Mouse (Mus musculus) kidney, postnatal 0 days (tissue): ENCODE data around the gene Tppp2. TPM values are rescaled to one million over a fixed set of nuclear protein-coding genes. Genes with fewer than 3 reads are reported as not detected.

Experiments used
- ATAC-seq: fragments of 200-750 bp; cut with Nextera tagmentation; replicated peaks from 2 replicates; pipeline ENCODE4 v1.8.0; 2017; ENCODE audit warnings: low read depth, moderate number of reproducible peaks, moderate TSS enrichment, moderate library complexity; ENCODE audit not compliant: low FRiP score
- DNase-seq: peaks from one replicate; pipeline ENCODE4 v3.0.0-alpha.2; 2016; ENCODE audit warnings: low spot score
- H3K27ac ChIP-seq: fragments of 300-500 bp; sonication (generic); 2 replicates; pipeline ENCODE4 v1.5.1; 2014; ENCODE audit warnings: mild to moderate bottlenecking
- H3K27me3 ChIP-seq: fragments of 300-500 bp; sonication (generic); 2 replicates; pipeline ENCODE4 v1.6.1; 2014; ENCODE audit warnings: low read length, mixed read lengths; ENCODE audit not compliant: insufficient read depth
- H3K36me3 ChIP-seq: fragments of 300-500 bp; sonication (generic); 2 replicates; pipeline ENCODE4 v1.6.1; 2014; ENCODE audit warnings: low read length, mixed read lengths; ENCODE audit not compliant: insufficient read depth
- H3K4me1 ChIP-seq: fragments of 300-500 bp; sonication (generic); replicated peaks from 2 replicates; pipeline ENCODE4 v1.6.1; 2014; ENCODE audit warnings: antibody characterized with exemption, low read length, mixed read lengths; ENCODE audit not compliant: insufficient read depth
- H3K4me2 ChIP-seq: fragments of 300-500 bp; sonication (generic); 2 replicates; pipeline ENCODE4 v1.6.1; 2014; ENCODE audit warnings: mild to moderate bottlenecking, low read length, moderate library complexity, mixed read lengths
- H3K4me3 ChIP-seq: fragments of 300-500 bp; sonication (generic); replicated peaks from 2 replicates; pipeline ENCODE4 v1.5.1; 2014; ENCODE audit warnings: low read depth, low read length
- H3K9ac ChIP-seq: fragments of 300-500 bp; sonication (generic); 2 replicates; pipeline ENCODE4 v1.6.1; 2014; ENCODE audit warnings: low read depth, low read length
- H3K9me3 ChIP-seq: fragments of 300-500 bp; sonication (generic); replicated peaks from 2 replicates; pipeline ENCODE4 v1.6.1; 2016; ENCODE audit warnings: low read length, inconsistent platforms, mixed read lengths
- CTCF ChIP-seq: IDR thresholded peaks from 2 replicates; pipeline ENCODE4 v1.5.1; 2016; ENCODE audit warnings: antibody characterized with exemption, low read depth, mild to moderate bottlenecking, moderate library complexity
- WGBS: fragments of 180-500 bp; shearing (Covaris S2); extraction: QIAGEN DNeasy Blood & Tissue Kit; methylation state at CpG from one replicate; pipeline ENCODE4 v1.1.7; 2014; 5-methylcytosine and 5-hydroxymethylcytosine counted together
- polyA plus RNA-seq: library from polyadenylated mRNA; unstranded; fragments of >200 nt; fragmentation: Nextera tagmentation; extraction: Ambion mirVana; gene quantifications from 2 replicates; pipeline ENCODE4 v1.2.1, GENCODE M21; 2015

Tppp2 gene
- polyA plus RNA-seq, 1 experiment from 2014 or later, result not detected

GRCm38 (mm10) chr14:51939005-51939404, 20.8 kb downstream of the Tppp2 start:
- H3K27me3 ChIP-seq, result no peaks in the 10 kb centered on the region
- no peak overlapping the region for H3K4me2 ChIP-seq
- H3K9ac ChIP-seq, result no peak overlapping the region
- DNase-seq (no peak), ATAC-seq (no peak)
- TF ChIP-seq CTCF, result no peak
- H3K27ac ChIP-seq, result no peak overlapping the region
- H3K9me3 ChIP-seq, result no peaks in the 10 kb centered on the region
- no peaks in the 10 kb centered on the region for H3K36me3 ChIP-seq
- WGBS, result 86% methylated on average over 9 of the region's 9 CpGs
- no peak overlapping the region for H3K4me3 ChIP-seq
- H3K4me1 ChIP-seq, result no peaks in the 10 kb centered on the region

GRCm38 (mm10) chr14:51940944-51941560, 22.8 kb downstream of the Tppp2 start:
- Histone ChIP-seq H3K9ac (no peak overlapping the region), H3K4me3 (no peak overlapping the region), H3K27me3 (no peaks in the 10 kb centered on the region), H3K27ac (no peak overlapping the region; the same call in 1 of the 2 replicates), H3K4me2 (no peak overlapping the region), H3K9me3 (no peaks in the 10 kb centered on the region), H3K36me3 (no peaks in the 10 kb centered on the region), H3K4me1 (no peaks in the 10 kb centered on the region)
- DNase-seq (peak; percentile 74), ATAC-seq (no peak; the same call in 1 of the 2 replicates)
- no peak for TF ChIP-seq CTCF
- 22% methylated on average over 8 of the region's 8 CpGs for WGBS

GRCm38 (mm10) chr14:51941577-51941976, 23.4 kb downstream of the Tppp2 start:
- no peaks in the 10 kb centered on the region for H3K36me3 ChIP-seq
- H3K27ac ChIP-seq, result no peak overlapping the region
- ATAC-seq (no peak), DNase-seq (no peak)
- no peaks in the 10 kb centered on the region for H3K27me3 ChIP-seq
- no peak for TF ChIP-seq CTCF
- H3K9ac ChIP-seq, result no peak overlapping the region
- H3K4me2 ChIP-seq, result no peak overlapping the region
- no peaks in the 10 kb centered on the region for H3K9me3 ChIP-seq
- H3K4me1 ChIP-seq, result no peaks in the 10 kb centered on the region
- no peak overlapping the region for H3K4me3 ChIP-seq
- 60% methylated on average over 9 of the region's 9 CpGs for WGBS

- ATAC-seq (no peak), DNase-seq (no peak)
- H3K9me3 ChIP-seq, result no peaks in the 10 kb centered on the region
- H3K36me3 ChIP-seq, result no peaks in the 10 kb centered on the region
- no peak overlapping the region for H3K4me3 ChIP-seq
- no peaks in the 10 kb centered on the region for H3K4me1 ChIP-seq
- no peak overlapping the region for H3K4me2 ChIP-seq
- WGBS, result 38% methylated on average over 7 of the region's 7 CpGs
- TF ChIP-seq CTCF, result no peak
- H3K9ac ChIP-seq, result no peak overlapping the region
- no peak overlapping the region for H3K27ac ChIP-seq
- no peaks in the 10 kb centered on the region for H3K27me3 ChIP-seq
Measured at GRCm38 (mm10) chr14:51942236-51942635, 24.0 kb downstream of the Tppp2 start.

- ATAC-seq (no peak), DNase-seq (no peak)
- Histone ChIP-seq H3K9ac (no peak overlapping the region), H3K4me3 (no peak overlapping the region), H3K27me3 (no peaks in the 10 kb centered on the region), H3K4me2 (no peak overlapping the region), H3K4me1 (no peaks in the 10 kb centered on the region), H3K9me3 (no peaks in the 10 kb centered on the region), H3K36me3 (no peaks in the 10 kb centered on the region), H3K27ac (no peak overlapping the region)
- no peak for TF ChIP-seq CTCF
- 82% methylated on average over 6 of the region's 6 CpGs for WGBS
Measured at GRCm38 (mm10) chr14:51943336-51943735, 25.1 kb downstream of the Tppp2 start.

- ATAC-seq (no peak), DNase-seq (no peak)
- no peak overlapping the region for H3K27ac ChIP-seq
- 92% methylated on average over 2 of the region's 2 CpGs for WGBS
- no peaks in the 10 kb centered on the region for H3K4me1 ChIP-seq
- H3K9ac ChIP-seq, result no peak overlapping the region
- no peaks in the 10 kb centered on the region for H3K36me3 ChIP-seq
- no peak for TF ChIP-seq CTCF
- H3K27me3 ChIP-seq, result no peaks in the 10 kb centered on the region
- H3K9me3 ChIP-seq, result no peaks in the 10 kb centered on the region
- no peak overlapping the region for H3K4me3 ChIP-seq
- H3K4me2 ChIP-seq, result no peak overlapping the region
Measured at GRCm38 (mm10) chr14:51960316-51960715, 42.1 kb downstream of the Tppp2 start.

GRCm38 (mm10) chr14:51967400-51967799, 49.2 kb downstream of the Tppp2 start:
- no peak for TF ChIP-seq CTCF
- no peaks in the 10 kb centered on the region for H3K27me3 ChIP-seq
- no peak overlapping the region for H3K27ac ChIP-seq
- H3K9ac ChIP-seq, result no peak overlapping the region
- 81% methylated on average over 3 of the region's 3 CpGs for WGBS
- no peaks in the 10 kb centered on the region for H3K4me1 ChIP-seq
- H3K36me3 ChIP-seq, result no peaks in the 10 kb centered on the region
- ATAC-seq (no peak), DNase-seq (no peak)
- H3K9me3 ChIP-seq, result no peaks in the 10 kb centered on the region
- H3K4me2 ChIP-seq, result no peak overlapping the region
- H3K4me3 ChIP-seq, result no peak overlapping the region

Other genes with a start within 250 kb of the Tppp2 start
- not detected in 2 replicates for gene Gm17079, start 223.0 kb upstream of the Tppp2 start, polyA plus RNA-seq
- not detected in 2 replicates for gene Gm5800, start 201.2 kb upstream of the Tppp2 start, polyA plus RNA-seq
- 0.28 and 0.33 TPM in 2 replicates for gene Ang4, start 144.8 kb upstream of the Tppp2 start, polyA plus RNA-seq
- not detected in 2 replicates for gene AY358078, start 118.4 kb upstream of the Tppp2 start, polyA plus RNA-seq
- not detected in 2 replicates for gene Ear6, start 64.7 kb upstream of the Tppp2 start, polyA plus RNA-seq
- 46.3 and 46.6 TPM in 2 replicates for gene Mettl17, start 33.6 kb upstream of the Tppp2 start, polyA plus RNA-seq
- 0.12 and 0.15 TPM in 2 replicates for gene Slc39a2, start 25.5 kb upstream of the Tppp2 start, polyA plus RNA-seq
- 89.2 and 95.3 TPM in 2 replicates for gene Ndrg2, start 4.3 kb upstream of the Tppp2 start, polyA plus RNA-seq
- gene Rnase13, start 4.3 kb downstream of the Tppp2 start, polyA plus RNA-seq, result not detected in 2 replicates
- gene Arhgef40, start 66.3 kb downstream of the Tppp2 start, polyA plus RNA-seq, result 58.0 and 61.3 TPM in 2 replicates
- 1.7 and 2.3 TPM in 2 replicates for gene Tmem253, start 97.2 kb downstream of the Tppp2 start, polyA plus RNA-seq
- gene Zfp219, start 102.3 kb downstream of the Tppp2 start, polyA plus RNA-seq, result 34.0 and 35.8 TPM in 2 replicates
- not detected in 2 replicates for gene Olfr221, start 124.0 kb downstream of the Tppp2 start, polyA plus RNA-seq
- 367 and 400 TPM in 2 replicates for gene Hnrnpc, start 185.6 kb downstream of the Tppp2 start, polyA plus RNA-seq
- 51.1 and 51.2 TPM in 2 replicates for gene Rpgrip1, start 192.3 kb downstream of the Tppp2 start, polyA plus RNA-seq